Mouse (Mus musculus) heart, adult 2 months (tissue): ENCODE results near the gene Gabbr1.

Experiments
- CTCF ChIP-seq: fragments of 200-600 bp; IDR thresholded peaks from 2 replicates; pipeline ENCODE4 v1.8.1; 2022; ENCODE audit warnings: antibody characterized with exemption, mild to moderate bottlenecking, moderate library complexity
- EP300 ChIP-seq: fragments of 200-500 bp; IDR thresholded peaks from 2 replicates; pipeline ENCODE4 v1.6.1; 2011; ENCODE audit warnings: low read depth, low read length, control low read depth; ENCODE audit not compliant: insufficient read depth
- POLR2A ChIP-seq: fragments of 200-500 bp; IDR thresholded peaks from 2 replicates; pipeline ENCODE4 v1.6.1; 2011; ENCODE audit warnings: mild to moderate bottlenecking, low read depth, low read length, control low read depth; ENCODE audit not compliant: insufficient read depth

GRCm38 (mm10) chr17:37016333-37016732 lies 29.4 kb upstream of the Gabbr1 start:
- TF ChIP-seq POLR2A = no peak
- no peak for TF ChIP-seq CTCF
- no peak for TF ChIP-seq EP300
